Mouse (Mus musculus) liver, adult 2 months (tissue): Measurements from ENCODE around the gene Ikzf2. TPM values are rescaled to one million over a fixed set of nuclear protein-coding genes. Genes with fewer than 3 reads are reported as not detected.

Source experiments
- DNase-seq: peaks from one replicate; pipeline ENCODE4 v3.0.0-alpha.2; 2011; ENCODE audit warnings: low read depth, low spot score; ENCODE audit errors: extremely low read depth
- H3K27ac ChIP-seq: fragments of 200-500 bp; replicated peaks from 2 replicates; pipeline ENCODE4 v1.5.1; 2012; ENCODE audit warnings: low read depth, mild to moderate bottlenecking, control low read depth, inconsistent platforms, low read length; ENCODE audit not compliant: insufficient read depth
- H3K27me3 ChIP-seq: fragments of 200-500 bp; 2 replicates; pipeline ENCODE4 v1.6.1; 2012; ENCODE audit warnings: mild to moderate bottlenecking, moderate library complexity, low read length, inconsistent platforms; ENCODE audit not compliant: control insufficient read depth, insufficient read depth
- H3K36me3 ChIP-seq: fragments of 200-500 bp; 2 replicates; pipeline ENCODE4 v1.6.1; 2012; ENCODE audit warnings: low read length, inconsistent platforms; ENCODE audit not compliant: control insufficient read depth, insufficient read depth
- H3K4me1 ChIP-seq: fragments of 200-500 bp; 2 replicates; pipeline ENCODE4 v1.6.1; 2011; ENCODE audit warnings: low read length; ENCODE audit not compliant: control insufficient read depth, insufficient read depth
- H3K4me3 ChIP-seq: fragments of 200-500 bp; 2 replicates; pipeline ENCODE4 v1.5.1; 2011; ENCODE audit warnings: low read depth, mild to moderate bottlenecking, control low read depth, low read length, moderate library complexity; ENCODE audit not compliant: insufficient read depth
- H3K79me2 ChIP-seq: fragments of 200-500 bp; 2 replicates; pipeline ENCODE4 v1.6.1; 2012; ENCODE audit warnings: inconsistent platforms, mild to moderate bottlenecking, low read length, moderate library complexity; ENCODE audit not compliant: control insufficient read depth, insufficient read depth
- H3K9ac ChIP-seq: fragments of 200-500 bp; 2 replicates; pipeline ENCODE4 v1.6.1; 2012; ENCODE audit warnings: low read depth, mild to moderate bottlenecking, control low read depth, inconsistent platforms, low read length
- CTCF ChIP-seq: fragments of 200-500 bp; IDR thresholded peaks from 2 replicates; pipeline ENCODE4 v1.5.1; 2011; ENCODE audit warnings: low read depth, low read length, control low read depth
- POLR2A ChIP-seq: fragments of 200-500 bp; IDR thresholded peaks from 2 replicates; pipeline ENCODE4 v1.6.1; 2011; ENCODE audit warnings: low read length, control low read depth; ENCODE audit not compliant: insufficient read depth; ENCODE audit errors: extremely low read depth
- WGBS: fragments of 180-500 bp; shearing (Covaris S2); methylation state at CpG from one replicate; pipeline ENCODE4 v1.1.7; 2018; 5-methylcytosine and 5-hydroxymethylcytosine counted together
- polyA plus RNA-seq: library from polyadenylated mRNA; depleted of rRNA; stranded (reverse); fragments of >200 nt; gene quantifications from 2 replicates; pipeline ENCODE4 v1.2.3, GENCODE M21; 2012; rRNA removed
- total RNA-seq: library from RNA; depleted of rRNA; stranded (reverse); fragments of >200 nt; gene quantifications from 2 replicates; pipeline ENCODE4 v1.2.3, GENCODE M21; 2014; rRNA removed

The Ikzf2 gene
- total and polyA plus RNA-seq, 2 experiments: 0.04 to 0.55 TPM

DNA sequence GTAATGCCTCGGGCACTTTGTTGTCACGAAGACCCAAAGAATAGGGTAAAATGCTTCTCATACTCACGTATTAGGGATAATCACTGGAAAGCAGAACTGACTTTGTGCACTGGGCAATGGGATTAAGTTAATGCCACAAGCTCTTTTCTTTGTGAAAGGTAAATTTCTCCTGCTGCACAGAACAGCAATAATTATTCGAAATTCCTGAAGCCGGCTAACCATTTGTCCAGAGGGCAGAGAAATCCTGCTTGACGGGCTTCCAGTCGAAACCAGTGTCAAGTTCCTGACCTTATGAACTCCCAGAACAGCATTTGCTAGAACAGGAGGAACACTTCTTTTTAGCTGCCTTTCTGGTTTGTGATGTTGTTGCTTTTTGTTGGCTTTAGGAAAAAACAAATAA, 198.0 kb downstream of the Ikzf2 start:
- H3K9ac ChIP-seq: no peak overlapping the region
- H3K27me3 ChIP-seq: no peaks in the 10 kb centered on the region
- WGBS: 67% methylated on average over 7 of the region's 7 CpGs
- no peaks in the 10 kb centered on the region for H3K79me2 ChIP-seq
- no peak overlapping the region for H3K4me3 ChIP-seq
- DNase-seq: no peak
- H3K4me1 ChIP-seq: no peaks in the 10 kb centered on the region
- TF ChIP-seq POLR2A (no peak), CTCF (no peak)
- no peaks in the 10 kb centered on the region for H3K36me3 ChIP-seq
- H3K27ac ChIP-seq: no peak overlapping the region

DNA sequence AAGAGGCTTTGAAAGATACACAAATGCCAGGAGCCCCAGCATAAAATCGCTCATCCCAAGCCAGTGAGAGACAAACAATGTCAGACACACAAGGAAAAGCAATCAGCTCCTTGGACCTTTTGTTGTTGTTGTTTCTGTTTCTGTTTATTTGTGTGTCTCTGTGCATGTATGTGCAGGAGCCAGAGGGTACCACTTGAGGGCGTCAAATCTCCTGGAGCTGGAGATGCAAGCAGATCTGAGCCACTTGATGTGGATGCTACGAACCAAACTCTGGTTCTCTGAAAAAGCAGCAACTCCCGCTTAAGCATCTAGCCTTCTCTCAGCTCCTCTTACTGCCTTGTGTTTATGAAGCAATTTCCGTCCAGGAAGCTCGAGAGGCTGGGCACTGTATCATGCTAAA, 198.4 kb downstream of the Ikzf2 start:
- no peak overlapping the region for H3K4me3 ChIP-seq
- no peaks in the 10 kb centered on the region for H3K79me2 ChIP-seq
- 75% methylated on average over 6 of the region's 6 CpGs for WGBS
- H3K27ac ChIP-seq: no peak overlapping the region
- no peaks in the 10 kb centered on the region for H3K27me3 ChIP-seq
- H3K9ac ChIP-seq: no peak overlapping the region
- TF ChIP-seq POLR2A (no peak), CTCF (no peak)
- H3K36me3 ChIP-seq: no peaks in the 10 kb centered on the region
- no peaks in the 10 kb centered on the region for H3K4me1 ChIP-seq
- no peak for DNase-seq

Other genes starting within 250 kb of the Ikzf2 start
- gene Spag16, start 139.7 kb upstream of the Ikzf2 start, total RNA-seq: not detected in 2 replicates
- not detected in 2 replicates for gene Spag16, start 139.7 kb upstream of the Ikzf2 start, polyA plus RNA-seq